Mouse (Mus musculus): ENCODE results near the gene Olfr457. TPM values are rescaled to one million over a fixed set of nuclear protein-coding genes. Genes with fewer than 3 reads are reported as not detected.

Olfr457 gene
- total and polyA plus RNA-seq, 3 experiments = 0.11 TPM; not detected in 2

DNA sequence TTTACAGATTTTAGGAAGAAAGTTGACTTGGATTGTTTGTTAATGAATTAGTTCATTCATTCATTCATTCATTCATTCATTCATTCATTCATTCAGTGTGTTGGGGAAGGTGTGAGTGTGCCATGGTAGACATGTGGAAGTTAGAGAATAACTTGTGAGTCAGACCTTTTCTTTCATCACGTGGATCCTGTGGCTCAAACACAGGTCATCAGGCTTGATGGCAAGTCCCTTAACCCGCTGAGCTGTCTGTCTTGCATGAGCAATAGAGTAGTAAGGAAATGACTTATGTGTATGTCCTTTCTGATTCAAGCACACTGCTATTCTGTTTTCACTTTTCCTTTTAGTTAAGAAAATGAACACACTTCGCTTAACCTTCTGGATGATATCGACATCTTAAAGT is 5.6 kb downstream of the Olfr457 start:
- no peaks in the 10 kb centered on the region for H3K27me3 ChIP-seq (ENCODE audit: insufficient read depth, low read length)
- TF ChIP-seq TAL1 (conservative IDR thresholded peaks at IDR 0.05; ENCODE audit: low read depth, low read length) (no peak), CTCF (IDR thresholded peaks at IDR 0.05; ENCODE audit: low read depth, low read length) (no peak), GATA2 (IDR thresholded peaks at IDR 0.05; ENCODE audit: borderline replicate concordance, low read depth, low read length) (no peak), POLR2AphosphoS5 (IDR thresholded peaks at IDR 0.05; ENCODE audit: insufficient replicate concordance, low read depth, low read length) (no peak), GATA1 (IDR thresholded peaks at IDR 0.05; ENCODE audit: borderline replicate concordance, low read length) (no peak)
- H3K36me3 ChIP-seq (replicated peaks) = no peaks in the 10 kb centered on the region
- no peak for DNase-seq (ENCODE audit: low spot score)
- ATAC-seq (ENCODE audit: extremely low read depth, insufficient number of reproducible peaks, low FRiP score, poor library complexity, severe bottlenecking) = no peak
- no peaks in the 10 kb centered on the region for H3K4me1 ChIP-seq (ENCODE audit: insufficient read depth, low read depth, low read length)
- no peaks in the 10 kb centered on the region for H3K9me3 ChIP-seq (replicated peaks)
- no peak overlapping the region for H3K4me3 ChIP-seq (ENCODE audit: low read depth, low read length)

DNA sequence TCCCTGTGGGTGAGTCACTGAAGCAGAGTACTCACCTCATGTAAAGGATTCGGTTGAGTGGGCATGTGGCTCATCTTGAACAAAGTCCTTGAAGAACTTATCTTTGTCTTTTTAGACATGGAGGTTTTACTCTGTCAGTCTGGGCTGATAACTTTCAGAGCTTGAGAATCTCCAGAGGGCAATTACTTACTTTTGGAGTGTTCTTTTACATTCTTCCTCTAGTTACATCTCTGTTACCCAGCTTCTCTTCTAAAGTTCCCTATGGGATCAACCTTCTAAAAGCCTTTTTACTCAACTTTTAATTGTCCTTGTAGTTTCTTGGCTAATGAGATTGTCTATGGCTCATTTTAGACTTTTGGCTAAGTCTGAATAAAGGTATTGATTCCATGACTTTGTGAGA is 11.0 kb downstream of the Olfr457 start, which contains the start of gene Olfr458:
Gene Olfr458, minus strand, starts transcription at position 101 of the 400 bp plus-strand sequence.
- no peaks in the 10 kb centered on the region for H3K27me3 ChIP-seq (ENCODE audit: insufficient read depth, low read length)
- no peak for DNase-seq (ENCODE audit: low spot score)
- no peak for TF ChIP-seq POLR2AphosphoS5 (IDR thresholded peaks at IDR 0.05; ENCODE audit: insufficient replicate concordance, low read depth, low read length)
- TF ChIP-seq GATA1 (IDR thresholded peaks at IDR 0.05; ENCODE audit: borderline replicate concordance, low read length) = no peak
- no peaks in the 10 kb centered on the region for H3K4me1 ChIP-seq (ENCODE audit: insufficient read depth, low read depth, low read length)
- no peak within 1 kb of the TSS for H3K4me3 ChIP-seq (ENCODE audit: low read depth, low read length)
- no peaks in the 10 kb centered on the region for H3K36me3 ChIP-seq (replicated peaks)
- H3K9me3 ChIP-seq (replicated peaks) = no peaks in the 10 kb centered on the region
- no peak for ATAC-seq (ENCODE audit: extremely low read depth, insufficient number of reproducible peaks, low FRiP score, poor library complexity, severe bottlenecking)

DNA sequence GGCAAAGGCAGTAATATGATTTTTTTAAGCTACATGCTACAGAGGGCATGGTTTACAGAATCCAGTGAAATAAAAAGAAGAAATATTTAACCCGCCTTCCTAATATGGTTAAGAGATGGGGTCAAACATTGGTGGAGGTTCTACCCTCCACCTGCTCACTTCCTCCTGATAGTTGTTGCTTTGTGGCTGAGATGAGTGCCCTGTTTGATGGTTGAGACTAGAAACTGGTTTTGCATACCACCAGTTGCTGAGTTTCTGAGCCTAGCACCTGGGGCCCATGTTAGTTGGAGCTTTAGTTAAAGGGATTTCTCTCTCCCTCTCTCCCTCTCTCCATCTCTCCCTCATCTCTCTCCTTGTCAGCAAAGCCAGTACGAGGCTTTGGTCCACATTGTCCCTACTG is 28.8 kb downstream of the Olfr457 start:
- ATAC-seq (ENCODE audit: extremely low read depth, insufficient number of reproducible peaks, low FRiP score, poor library complexity, severe bottlenecking) (no peak), DNase-seq (ENCODE audit: low spot score) (no peak)
- TF ChIP-seq TAL1 (conservative IDR thresholded peaks at IDR 0.05; ENCODE audit: low read depth, low read length) (no peak), GATA2 (IDR thresholded peaks at IDR 0.05; ENCODE audit: borderline replicate concordance, low read depth, low read length) (no peak), CTCF (IDR thresholded peaks at IDR 0.05; ENCODE audit: low read depth, low read length) (no peak), POLR2AphosphoS5 (IDR thresholded peaks at IDR 0.05; ENCODE audit: insufficient replicate concordance, low read depth, low read length) (no peak), GATA1 (IDR thresholded peaks at IDR 0.05; ENCODE audit: borderline replicate concordance, low read length) (no peak)
- Histone ChIP-seq H3K27me3 (ENCODE audit: insufficient read depth, low read length) (peaks cover 6% of the 10 kb centered on the region; the same call in 1 of the 2 replicates), H3K36me3 (replicated peaks) (no peaks in the 10 kb centered on the region), H3K4me1 (ENCODE audit: insufficient read depth, low read depth, low read length) (no peaks in the 10 kb centered on the region), H3K9me3 (replicated peaks) (no peaks in the 10 kb centered on the region), H3K4me3 (ENCODE audit: low read depth, low read length) (no peak overlapping the region)

DNA sequence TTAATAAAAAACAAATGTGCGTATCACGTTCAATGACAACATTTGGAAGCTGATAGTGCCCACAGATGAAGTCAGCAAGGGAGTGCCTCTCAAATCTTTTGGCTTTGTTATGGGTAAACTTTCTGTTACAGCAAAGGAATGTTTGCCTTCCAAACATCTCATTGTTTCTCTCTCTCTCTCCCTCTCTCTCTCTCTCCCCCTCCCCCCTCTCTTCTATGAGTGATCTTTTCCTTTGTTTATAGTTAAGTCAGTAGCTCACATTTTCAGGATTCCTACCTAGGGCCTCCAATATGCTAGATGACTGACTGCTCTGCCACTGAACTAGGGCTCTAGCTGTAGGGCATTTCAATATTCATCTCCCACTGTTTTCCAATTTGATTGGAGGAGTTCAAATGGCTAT is 31.6 kb downstream of the Olfr457 start:
- TF ChIP-seq GATA2 (IDR thresholded peaks at IDR 0.05; ENCODE audit: borderline replicate concordance, low read depth, low read length) (no peak), POLR2AphosphoS5 (IDR thresholded peaks at IDR 0.05; ENCODE audit: insufficient replicate concordance, low read depth, low read length) (no peak), CTCF (IDR thresholded peaks at IDR 0.05; ENCODE audit: low read depth, low read length) (no peak), TAL1 (conservative IDR thresholded peaks at IDR 0.05; ENCODE audit: low read depth, low read length) (no peak), GATA1 (IDR thresholded peaks at IDR 0.05; ENCODE audit: borderline replicate concordance, low read length) (no peak)
- Histone ChIP-seq H3K36me3 (replicated peaks) (no peaks in the 10 kb centered on the region), H3K9me3 (replicated peaks) (no peaks in the 10 kb centered on the region), H3K4me3 (ENCODE audit: low read depth, low read length) (no peak overlapping the region), H3K27me3 (ENCODE audit: insufficient read depth, low read length) (peaks cover 6% of the 10 kb centered on the region; the same call in 1 of the 2 replicates), H3K4me1 (ENCODE audit: insufficient read depth, low read depth, low read length) (no peaks in the 10 kb centered on the region)
- no peak for ATAC-seq (ENCODE audit: extremely low read depth, insufficient number of reproducible peaks, low FRiP score, poor library complexity, severe bottlenecking)
- DNase-seq (ENCODE audit: low spot score) = no peak

DNA sequence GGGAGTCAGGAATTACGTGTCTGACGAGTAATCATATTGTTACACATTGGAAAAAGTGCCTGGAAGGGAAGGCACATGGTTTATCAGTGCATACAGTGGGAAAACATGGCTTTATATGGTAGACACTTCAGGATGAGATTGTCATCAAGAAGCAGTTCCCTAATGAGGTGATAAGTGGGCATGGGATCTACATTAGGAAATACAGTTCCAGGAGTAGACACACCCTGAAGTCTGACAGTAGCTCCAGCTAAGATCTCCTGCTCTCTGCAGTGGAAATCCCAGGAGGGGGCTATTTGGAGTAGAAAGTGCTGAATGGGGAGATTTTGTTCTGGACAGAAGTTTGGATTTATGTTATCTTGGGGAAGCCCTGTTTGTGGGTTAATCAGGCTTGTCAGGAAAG is 34.7 kb downstream of the Olfr457 start:
- H3K4me3 ChIP-seq (ENCODE audit: low read depth, low read length) = no peak overlapping the region
- DNase-seq (ENCODE audit: low spot score) = no peak
- H3K27me3 ChIP-seq (ENCODE audit: insufficient read depth, low read length) = no peaks in the 10 kb centered on the region
- no peak for TF ChIP-seq GATA2 (IDR thresholded peaks at IDR 0.05; ENCODE audit: borderline replicate concordance, low read depth, low read length)
- no peak for TF ChIP-seq TAL1 (conservative IDR thresholded peaks at IDR 0.05; ENCODE audit: low read depth, low read length)
- no peak for TF ChIP-seq POLR2AphosphoS5 (IDR thresholded peaks at IDR 0.05; ENCODE audit: insufficient replicate concordance, low read depth, low read length)
- TF ChIP-seq CTCF (IDR thresholded peaks at IDR 0.05; ENCODE audit: low read depth, low read length) = no peak
- no peak for TF ChIP-seq GATA1 (IDR thresholded peaks at IDR 0.05; ENCODE audit: borderline replicate concordance, low read length)
- no peaks in the 10 kb centered on the region for H3K4me1 ChIP-seq (ENCODE audit: insufficient read depth, low read depth, low read length)
- H3K9me3 ChIP-seq (replicated peaks) = no peaks in the 10 kb centered on the region
- ATAC-seq (ENCODE audit: extremely low read depth, insufficient number of reproducible peaks, low FRiP score, poor library complexity, severe bottlenecking) = no peak
- no peaks in the 10 kb centered on the region for H3K36me3 ChIP-seq (replicated peaks)

DNA sequence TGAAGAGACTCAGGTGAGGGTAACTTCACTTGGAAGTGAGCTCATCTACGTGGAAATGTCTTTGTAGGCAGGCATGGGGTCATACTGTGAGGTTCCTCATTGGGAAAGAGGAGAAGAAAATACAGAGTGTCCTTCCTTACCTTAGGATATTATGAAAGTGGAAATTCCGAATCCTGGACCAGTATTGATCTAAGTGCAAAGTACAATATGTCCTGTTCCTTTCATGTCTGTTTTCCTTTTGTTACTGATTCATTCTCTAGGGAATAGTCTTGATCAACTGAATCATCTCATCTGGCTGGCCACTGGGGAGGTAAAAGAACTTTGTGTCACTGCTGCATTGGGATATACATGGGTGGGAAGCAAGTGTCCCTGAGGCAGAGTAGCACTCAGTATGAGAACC is 40.6 kb downstream of the Olfr457 start:
- no peak for DNase-seq (ENCODE audit: low spot score)
- ATAC-seq (ENCODE audit: extremely low read depth, insufficient number of reproducible peaks, low FRiP score, poor library complexity, severe bottlenecking) = no peak
- Histone ChIP-seq H3K27me3 (ENCODE audit: insufficient read depth, low read length) (no peaks in the 10 kb centered on the region), H3K36me3 (replicated peaks) (no peaks in the 10 kb centered on the region), H3K4me3 (ENCODE audit: low read depth, low read length) (no peak overlapping the region), H3K4me1 (ENCODE audit: insufficient read depth, low read depth, low read length) (no peaks in the 10 kb centered on the region), H3K9me3 (replicated peaks) (no peaks in the 10 kb centered on the region)
- TF ChIP-seq POLR2AphosphoS5 (IDR thresholded peaks at IDR 0.05; ENCODE audit: insufficient replicate concordance, low read depth, low read length) = no peak
- TF ChIP-seq GATA1 (IDR thresholded peaks at IDR 0.05; ENCODE audit: borderline replicate concordance, low read length) = no peak
- no peak for TF ChIP-seq TAL1 (conservative IDR thresholded peaks at IDR 0.05; ENCODE audit: low read depth, low read length)
- TF ChIP-seq CTCF (IDR thresholded peaks at IDR 0.05; ENCODE audit: low read depth, low read length) = no peak
- no peak for TF ChIP-seq GATA2 (IDR thresholded peaks at IDR 0.05; ENCODE audit: borderline replicate concordance, low read depth, low read length)
